Mouse (Mus musculus) right cerebral cortex, adult 2 months (tissue): ENCODE results near the gene Dync1h1.

Experiments
- DNase-seq, 2 experiments: peaks; one replicate each; pipeline ENCODE4 v3.0.0; 2021 to 2022; ENCODE audit warnings: low spot score in 2 of 2

Gene Dync1h1

GRCm38 (mm10) chr12:110601241-110602218 lies at the start of gene Dync1h1:
Gene Dync1h1, plus strand, starts transcription at chr12:110601452.
- peak; percentile 93 to 95 for DNase-seq

- DNase-seq, result no peak
Observed at GRCm38 (mm10) chr12:110552113-110552512, 49.1 kb upstream of the Dync1h1 start.

DNA sequence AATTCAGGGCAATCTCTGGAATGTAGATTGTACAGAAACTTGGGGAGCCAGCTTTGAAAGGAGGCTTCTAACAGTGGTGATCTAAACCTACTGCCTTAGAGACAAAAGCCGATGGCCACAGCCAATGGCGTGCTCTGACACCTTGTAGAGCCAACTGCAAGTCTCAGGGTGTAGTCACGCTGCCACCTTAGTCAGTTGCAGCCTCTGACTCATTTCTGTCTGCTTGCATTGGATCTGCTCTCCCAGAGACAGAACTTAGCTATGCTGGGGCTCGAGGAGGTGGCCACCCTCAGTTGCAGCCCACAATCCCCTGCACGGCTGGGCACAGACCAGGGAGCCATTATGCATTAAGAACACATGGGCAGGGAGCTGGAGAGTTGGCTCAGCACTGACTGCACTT lies 47.9 kb upstream of the Dync1h1 start:
- DNase-seq, result no peak

DNA sequence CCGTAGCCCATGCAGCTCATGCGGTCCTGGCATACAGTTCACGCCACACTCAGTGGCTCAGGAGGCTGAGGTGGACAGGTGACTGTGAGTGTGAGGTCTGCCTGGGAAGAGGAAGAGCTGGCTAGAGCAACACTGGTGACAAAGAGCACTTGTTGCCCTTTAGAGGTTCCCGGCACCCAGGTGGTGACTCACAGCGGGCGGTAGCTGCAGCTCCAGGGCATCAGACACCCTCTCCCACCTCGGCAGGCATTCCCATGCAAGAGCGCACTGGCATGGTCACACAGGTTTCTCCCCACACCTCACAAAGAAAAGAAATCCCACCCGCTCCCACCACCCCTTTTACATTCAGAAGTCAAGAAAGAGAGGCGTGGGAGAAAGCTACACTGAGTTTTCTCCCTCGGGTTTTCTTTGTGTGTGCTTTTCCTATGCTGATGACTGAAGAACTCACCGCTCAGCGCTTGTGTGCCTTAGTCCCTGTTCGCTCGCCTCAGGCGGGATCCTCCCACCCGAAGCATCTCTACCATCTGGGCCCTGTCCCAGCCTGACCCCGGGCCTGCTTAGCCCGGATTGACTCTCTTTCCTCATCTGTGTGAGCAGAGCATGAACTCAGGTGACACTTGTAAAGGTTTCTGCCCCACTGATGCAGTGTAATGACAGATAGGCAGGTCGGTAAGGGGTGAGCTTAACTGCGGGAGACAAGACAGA lies 45.6 kb upstream of the Dync1h1 start:
- DNase-seq, result no peak

DNA sequence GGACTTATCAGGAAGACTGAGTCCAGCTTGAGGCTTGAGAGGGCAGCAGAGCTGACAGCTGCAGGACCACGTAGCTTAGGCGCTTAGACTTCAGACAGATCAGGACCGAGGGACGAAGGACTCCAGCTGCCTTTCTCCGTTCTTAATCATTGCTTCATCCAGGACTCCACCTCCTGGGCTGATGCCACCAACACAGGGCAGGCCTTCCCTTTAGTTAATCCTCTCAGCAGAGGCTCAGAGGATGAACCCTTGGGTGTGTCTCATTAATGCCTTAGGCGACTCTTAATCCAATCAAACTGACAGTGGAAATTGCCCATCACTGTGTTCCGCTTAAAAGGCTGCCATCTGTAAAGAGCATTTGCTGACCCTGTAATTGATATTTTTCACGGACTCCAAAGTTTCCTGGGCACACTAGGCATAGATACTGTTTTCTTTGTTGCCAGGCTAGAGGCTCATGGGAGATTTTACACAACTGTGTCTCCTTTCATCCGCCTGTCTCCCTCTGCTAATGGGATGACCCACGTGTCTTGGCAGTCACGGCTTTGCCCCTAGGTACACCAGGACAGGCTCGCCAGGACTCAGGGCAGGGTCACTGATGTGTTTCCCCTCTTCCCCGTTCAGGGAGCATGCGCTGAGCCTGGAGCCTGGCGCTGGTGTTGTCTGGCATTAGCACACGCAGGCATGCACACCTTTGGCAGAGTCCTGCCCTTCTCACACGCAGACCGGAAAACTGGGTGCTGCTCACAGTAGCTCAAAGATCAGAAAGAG lies 44.2 kb upstream of the Dync1h1 start:
- DNase-seq, result no peak

DNA sequence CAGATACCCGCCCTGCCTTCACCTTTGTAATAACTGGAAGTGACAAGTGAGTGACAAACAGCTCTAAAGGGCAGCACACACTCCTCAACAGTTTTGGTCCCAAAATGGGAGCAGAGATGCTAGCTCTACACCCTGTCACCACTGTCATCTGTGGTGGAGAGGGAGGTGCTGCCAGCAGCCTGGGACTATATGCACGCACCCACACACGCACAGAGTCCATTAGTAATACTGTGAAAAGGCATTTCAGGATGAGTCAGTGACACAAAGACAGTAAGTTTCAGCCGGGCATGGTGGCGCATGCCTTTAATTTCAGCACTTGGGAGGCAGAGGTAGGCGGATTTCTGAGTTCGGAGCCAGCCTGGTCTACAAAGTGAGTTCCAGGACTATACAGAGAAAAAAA lies 43.1 kb upstream of the Dync1h1 start:
- DNase-seq, result peak in 1 of 2 experiments; percentile 44

GRCm38 (mm10) chr12:110563383-110563782 lies 37.9 kb upstream of the Dync1h1 start:
- DNase-seq, result no peak

DNA sequence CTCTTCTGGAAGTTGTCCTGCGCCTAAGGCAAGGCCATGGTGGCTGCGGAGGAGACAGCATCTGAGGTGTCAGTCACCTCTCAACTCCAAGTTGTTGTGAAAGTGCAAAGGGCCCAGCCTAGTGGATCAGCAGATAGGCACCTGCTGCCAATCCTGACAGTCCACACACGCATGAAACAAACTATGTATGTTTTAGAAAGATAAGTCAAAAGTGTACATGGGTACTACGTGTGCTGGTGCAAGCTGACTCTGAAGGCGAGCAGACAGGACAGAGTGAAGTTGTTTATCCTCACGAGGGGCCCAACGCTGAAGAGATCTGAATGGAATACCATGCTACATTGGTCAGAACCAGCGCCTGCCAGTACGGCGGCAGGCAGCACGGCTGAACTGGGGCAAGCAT lies 36.4 kb upstream of the Dync1h1 start:
- no peak for DNase-seq

GRCm38 (mm10) chr12:110566366-110566765 lies 34.9 kb upstream of the Dync1h1 start:
- peak in 1 of 2 experiments; percentile 22 for DNase-seq

DNA sequence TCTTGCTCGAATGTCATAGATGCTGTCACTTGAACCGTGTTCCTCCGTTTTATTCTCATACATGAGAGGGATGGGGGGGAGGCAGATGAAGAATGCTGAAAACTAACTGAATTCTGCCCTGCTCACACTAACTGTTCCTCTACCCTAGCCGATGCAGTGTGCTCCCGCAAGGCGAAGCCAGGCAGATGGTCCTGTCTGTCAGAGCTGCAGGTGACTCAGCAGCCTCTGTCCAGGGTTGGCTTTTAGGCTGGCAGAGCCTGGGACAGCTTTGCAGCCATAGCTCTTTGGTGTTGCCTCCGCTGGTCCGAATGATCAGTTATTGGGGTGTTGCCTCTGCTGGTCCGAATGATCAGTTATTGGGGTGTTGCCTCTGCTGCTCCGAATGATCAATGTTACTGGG lies 30.2 kb upstream of the Dync1h1 start:
- no peak for DNase-seq

- no peak for DNase-seq
Observed at GRCm38 (mm10) chr12:110572351-110572750, 28.9 kb upstream of the Dync1h1 start.

GRCm38 (mm10) chr12:110573635-110574034 lies 27.6 kb upstream of the Dync1h1 start:
- no peak for DNase-seq

- DNase-seq, result no peak
Observed at GRCm38 (mm10) chr12:110575926-110576325, 25.3 kb upstream of the Dync1h1 start.

DNA sequence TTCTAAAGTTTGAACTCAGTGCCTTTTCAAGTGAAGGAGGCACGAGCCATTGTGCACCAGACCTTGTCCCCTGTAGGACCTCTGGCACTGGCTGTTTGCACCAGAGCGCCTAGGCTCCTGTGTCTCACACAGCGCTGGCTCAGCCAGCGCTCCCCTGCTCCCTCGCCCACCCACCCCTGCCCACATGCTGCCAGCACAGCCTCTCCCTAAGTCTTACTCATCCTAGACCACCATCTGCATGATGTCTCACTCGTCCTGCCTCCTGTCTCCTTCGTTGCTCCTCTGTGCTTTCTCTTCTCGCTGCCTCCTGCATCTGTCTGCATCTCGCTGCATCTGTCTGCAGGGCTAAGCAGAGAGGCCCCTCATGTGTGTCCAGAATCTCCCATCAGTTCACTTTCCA lies 22.9 kb upstream of the Dync1h1 start:
- DNase-seq, result no peak

- DNase-seq, result no peak
Observed at GRCm38 (mm10) chr12:110588622-110589021, 12.6 kb upstream of the Dync1h1 start.

DNA sequence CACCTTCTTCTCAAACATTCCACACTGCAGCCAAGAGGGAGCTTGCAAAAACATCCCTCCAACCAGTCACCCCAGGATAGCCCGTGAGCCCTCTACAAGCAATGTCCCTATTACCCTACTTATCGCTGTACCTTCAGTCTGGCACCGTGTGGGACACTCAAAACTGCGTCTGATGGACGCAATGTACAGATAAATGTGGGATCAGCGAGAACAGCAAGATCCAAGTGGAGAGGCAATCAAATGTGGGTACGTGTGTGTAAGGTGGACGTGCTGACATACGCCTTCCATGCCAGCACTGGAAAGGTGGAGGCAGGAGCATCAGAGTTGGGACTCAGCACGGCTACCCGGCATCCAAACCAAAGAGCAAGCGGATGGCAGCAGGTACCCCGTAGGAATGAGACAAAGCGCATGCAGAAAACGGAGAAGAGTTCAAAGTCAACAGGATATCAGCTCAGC lies 10.4 kb upstream of the Dync1h1 start:
- no peak for DNase-seq

GRCm38 (mm10) chr12:110591260-110591883 lies 9.9 kb upstream of the Dync1h1 start:
- DNase-seq, result peak; percentile 100

DNA sequence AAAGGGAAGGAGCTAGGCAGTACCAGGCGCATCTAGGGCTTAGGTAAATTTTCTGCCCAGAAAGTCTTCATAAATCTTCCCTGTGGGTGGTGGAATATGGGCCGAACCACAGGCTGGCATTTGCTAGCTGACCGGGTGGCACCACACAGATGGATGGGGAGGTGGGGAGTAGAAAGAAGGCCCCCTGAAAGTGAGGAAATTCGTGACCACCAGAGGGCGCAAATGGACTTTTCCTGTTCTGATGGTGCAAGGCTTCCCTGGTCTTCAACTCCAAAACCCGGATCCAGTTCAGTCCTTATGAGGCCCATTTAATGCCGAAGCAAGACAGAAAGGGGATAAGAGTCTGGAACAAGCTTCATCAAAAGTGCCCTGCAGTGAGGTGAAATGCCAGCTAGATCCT lies 2.7 kb upstream of the Dync1h1 start:
- DNase-seq, result peak; percentile 79 to 83

- DNase-seq, result peak; percentile 49 to 57
Observed at GRCm38 (mm10) chr12:110599791-110600190, 1.5 kb upstream of the Dync1h1 start.

DNA sequence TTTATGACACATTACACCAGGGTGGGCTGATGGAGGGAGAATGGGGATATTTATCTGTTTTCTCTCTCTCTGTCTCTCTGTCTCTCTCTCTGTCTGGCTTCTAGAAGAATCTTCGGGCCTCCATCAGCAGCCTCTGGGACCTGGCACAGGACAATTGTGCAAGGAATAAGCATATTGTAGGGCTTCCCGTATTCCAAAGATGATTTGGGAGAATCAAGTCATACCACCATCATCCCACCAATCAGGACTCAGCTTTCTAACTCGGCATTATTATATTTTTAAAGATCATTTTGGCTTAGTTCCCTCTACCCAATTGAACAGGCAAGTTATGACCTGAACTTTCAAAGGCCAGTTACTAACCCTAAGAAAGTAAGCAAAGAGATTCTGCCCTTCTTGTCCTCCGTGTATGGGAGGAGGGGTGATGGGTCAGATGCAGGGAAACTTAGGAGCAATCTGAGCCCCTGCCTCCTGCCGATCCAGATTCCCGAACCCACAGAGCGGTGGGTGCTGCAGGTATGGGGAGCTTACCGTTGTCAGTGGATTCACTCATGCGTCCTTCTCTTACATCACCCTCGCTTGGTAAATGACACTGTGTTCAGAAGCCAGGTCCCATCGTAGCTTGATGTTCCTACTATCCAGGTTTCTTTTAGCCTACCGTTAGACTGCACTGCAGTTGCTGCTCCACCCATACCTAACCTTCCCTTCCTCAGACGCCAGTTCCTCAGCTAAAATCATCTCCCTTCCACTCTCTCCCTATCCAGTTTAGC lies 844 bp upstream of the Dync1h1 start:
- peak in 1 of 2 experiments; percentile 35 for DNase-seq

GRCm38 (mm10) chr12:110606161-110606560 lies 4.9 kb downstream of the Dync1h1 start:
- no peak for DNase-seq
